7 mouse cellular contexts compared by ENCODE assay signal in the genomic region with DNA sequence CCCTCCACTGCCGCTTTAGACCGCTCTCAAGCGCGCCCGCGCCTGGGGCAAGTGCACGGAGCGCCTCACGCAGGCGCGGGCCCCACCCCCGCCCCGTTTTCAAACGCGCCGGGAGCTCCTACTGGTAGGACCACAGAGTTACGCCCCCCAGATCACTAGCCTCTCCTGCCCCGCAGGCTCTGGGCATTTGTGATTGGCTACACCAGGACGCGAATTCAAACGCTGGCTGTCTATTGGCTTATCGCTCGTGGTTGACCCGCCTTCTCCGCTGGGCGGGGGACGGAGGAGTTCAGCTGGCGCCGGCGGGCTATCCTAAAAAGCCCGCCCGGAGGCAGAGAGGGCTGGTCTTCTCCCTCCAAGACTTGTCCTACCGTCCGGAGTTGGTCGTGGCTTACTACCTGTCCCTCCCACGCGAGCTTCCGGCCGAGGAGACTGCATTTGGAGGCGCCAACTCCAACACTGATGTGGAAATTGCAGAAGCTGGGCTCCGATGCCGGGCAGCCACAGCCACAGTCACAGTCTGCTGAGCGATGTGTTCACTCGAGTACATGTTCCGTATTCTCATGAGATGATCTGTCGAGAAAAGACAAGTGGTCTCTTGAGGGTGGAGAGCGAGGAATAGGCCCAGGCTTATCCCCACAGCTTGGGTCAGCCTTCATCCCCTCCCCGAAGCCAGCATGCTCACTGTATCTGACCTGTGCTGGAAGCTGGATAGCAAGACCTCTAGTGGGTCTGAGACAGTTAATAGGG. TPM values are rescaled to one million over a fixed set of nuclear protein-coding genes. Genes with fewer than 3 reads are reported as not detected.
DNase-seq lines count a peak whose midpoint lies in the region; ATAC-seq and TF ChIP-seq lines count a peak whose summit lies in the region.

A gene (minus strand): TSS at position 165 of the 750 bp plus-strand sequence.

- H3K4me3 ChIP-seq in embryonic facial prominence, embryonic 10.5 days: peak within 1 kb of the TSS; percentile 80
- peak within 1 kb of the TSS; percentile 68 for H3K4me3 ChIP-seq in intestine, postnatal 0 days (ENCODE audit: low read depth, low read length)
- H3K4me3 ChIP-seq in midbrain, embryonic 12.5 days: peak within 1 kb of the TSS; percentile 78
- H3K4me3 ChIP-seq in small intestine, adult 2 months (ENCODE audit: low read depth, low read length): peak within 1 kb of the TSS; percentile 98

- DNase-seq in adrenal gland, postnatal 10 days: peak; percentile 97
- DNase-seq in embryonic facial prominence, embryonic 10.5 days (ENCODE audit: low spot score): peak; percentile 98
- peak; percentile 70 for DNase-seq in gonadal fat pad, adult 2 months (ENCODE audit: low read depth)
- peak; percentile 97 for DNase-seq in left cerebral cortex, postnatal 4 days

- H3K27me3 ChIP-seq in embryonic facial prominence, embryonic 10.5 days (replicated peaks; ENCODE audit: low read depth, poor library complexity, severe bottlenecking): no peaks in the 10 kb centered on the region
- H3K27me3 ChIP-seq in intestine, postnatal 0 days (replicated peaks; ENCODE audit: control insufficient read depth, insufficient read depth, low read length): no peaks in the 10 kb centered on the region
- H3K27me3 ChIP-seq in midbrain, embryonic 12.5 days: no peaks in the 10 kb centered on the region
- H3K27me3 ChIP-seq in small intestine, adult 2 months (ENCODE audit: control insufficient read depth, insufficient read depth, low read length): no peaks in the 10 kb centered on the region

- TF ChIP-seq CTCF in intestine, postnatal 0 days (IDR thresholded peaks at IDR 0.05; ENCODE audit: low read depth): peak; percentile 66
- TF ChIP-seq CTCF in small intestine, adult 2 months (IDR thresholded peaks at IDR 0.05; ENCODE audit: extremely low read depth, insufficient read length, insufficient replicate concordance, low read depth, low read length): no peak

- TF ChIP-seq POLR2A in small intestine, adult 2 months (IDR thresholded peaks at IDR 0.05; ENCODE audit: low read depth, low read length): peak; percentile 25; the same call in 1 of the 2 replicates

- peak within 1 kb of the TSS; percentile 63 for H3K9ac ChIP-seq in intestine, postnatal 0 days (ENCODE audit: low read depth, low read length)
- H3K9ac ChIP-seq in midbrain, embryonic 12.5 days (replicated peaks): peak within 1 kb of the TSS; percentile 81

- intact Hi-C loops in left cerebral cortex, postnatal 4 days (cut with DNase I): no loop called here

- H3K9me3 ChIP-seq in embryonic facial prominence, embryonic 10.5 days: no peaks in the 10 kb centered on the region
- no peaks in the 10 kb centered on the region for H3K9me3 ChIP-seq in intestine, postnatal 0 days (ENCODE audit: control insufficient read depth)
- H3K9me3 ChIP-seq in midbrain, embryonic 12.5 days: no peaks in the 10 kb centered on the region

- 1% methylated on average over 48 of the region's 48 CpGs for WGBS in embryonic facial prominence, embryonic 10.5 days
- WGBS in intestine, postnatal 0 days: under 1% methylated on average over 47 of the region's 48 CpGs
- WGBS in midbrain, embryonic 12.5 days: under 1% methylated on average over 47 of the region's 48 CpGs
- WGBS in small intestine, adult 2 months: under 1% methylated on average over 48 of the region's 48 CpGs

- peaks cover 32% of the 10 kb centered on the region for H3K36me3 ChIP-seq in embryonic facial prominence, embryonic 10.5 days (replicated peaks)
- H3K36me3 ChIP-seq in intestine, postnatal 0 days (ENCODE audit: control insufficient read depth, insufficient read depth): peaks cover 12% of the 10 kb centered on the region; the same call in 1 of the 2 replicates
- peaks cover 18% of the 10 kb centered on the region for H3K36me3 ChIP-seq in midbrain, embryonic 12.5 days
- H3K36me3 ChIP-seq in small intestine, adult 2 months (ENCODE audit: control insufficient read depth, insufficient read depth, low read length): peaks cover 2% of the 10 kb centered on the region; the same call in 1 of the 2 replicates

- H3K4me1 ChIP-seq in embryonic facial prominence, embryonic 10.5 days: peaks cover 17% of the 10 kb centered on the region
- no peaks in the 10 kb centered on the region for H3K4me1 ChIP-seq in intestine, postnatal 0 days (replicated peaks; ENCODE audit: control insufficient read depth, insufficient read depth, low read length)
- peaks cover 10% of the 10 kb centered on the region for H3K4me1 ChIP-seq in midbrain, embryonic 12.5 days
- H3K4me1 ChIP-seq in small intestine, adult 2 months (ENCODE audit: control insufficient read depth, insufficient read depth, insufficient read length, low read length): no peaks in the 10 kb centered on the region; the same call in 1 of the 2 replicates

- H3K4me2 ChIP-seq in intestine, postnatal 0 days (replicated peaks; ENCODE audit: low read depth): peak within 1 kb of the TSS; percentile 78
- peak within 1 kb of the TSS; percentile 75 for H3K4me2 ChIP-seq in midbrain, embryonic 12.5 days (replicated peaks)

- peak within 1 kb of the TSS; percentile 97 for H3K27ac ChIP-seq in embryonic facial prominence, embryonic 10.5 days (replicated peaks)
- H3K27ac ChIP-seq in intestine, postnatal 0 days (ENCODE audit: low read depth, low read length): peak within 1 kb of the TSS; percentile 29; the same call in 1 of the 2 replicates
- peak within 1 kb of the TSS; percentile 75 for H3K27ac ChIP-seq in midbrain, embryonic 12.5 days (replicated peaks)
- peak within 1 kb of the TSS; percentile 4; the same call in 1 of the 2 replicates for H3K27ac ChIP-seq in small intestine, adult 2 months (ENCODE audit: insufficient read depth, low read depth, low read length)

- ATAC-seq in intestine, postnatal 0 days: peak; percentile 100
- peak; percentile 100 for ATAC-seq in midbrain, embryonic 12.5 days (ENCODE audit: low FRiP score, low read depth)

RNA-seq across cellular contexts. Expression of the gene that starts here (rescaled TPM):
- 10 to 100 TPM in 1 of 2 experiments, 1 to 10 TPM in 1; 10.0 to 15.9 TPM for total RNA-seq in adrenal gland, postnatal 10 days (2021)
- polyA plus RNA-seq in embryonic facial prominence, embryonic 10.5 days (2016; fragmentation: Nextera tagmentation; extraction: Ambion mirVana): 113 and 122 TPM in 2 replicates
- polyA plus RNA-seq in gonadal fat pad, adult 2 months (2012; rRNA removed): 2.4 and 2.5 TPM in 2 replicates
- 7.8 and 8.6 TPM in 2 replicates for polyA plus RNA-seq in intestine, postnatal 0 days (2015; fragmentation: Nextera tagmentation; extraction: Ambion mirVana)
- 1 to 10 TPM; 9.1 to 9.8 TPM for total RNA-seq in left cerebral cortex, postnatal 4 days (2021)
- 76.5 and 77.3 TPM in 2 replicates for polyA plus RNA-seq in midbrain, embryonic 12.5 days (2016; fragmentation: Nextera tagmentation; extraction: Ambion mirVana)
- 4.1 and 8.4 TPM in 2 replicates for polyA plus RNA-seq in small intestine, adult 2 months (2012; rRNA removed)

Comparison
In these comparisons a context has a peak if more than half of its experiments do, and no peak if none do; other contexts are left out.
1. Peak in every context shown above with its lines: DNase-seq, ATAC-seq, H3K4me3 ChIP-seq and H3K27ac ChIP-seq.
2. H3K27ac ChIP-seq: peak in every context shown above with its lines; median percentile 97 in embryonic facial prominence, embryonic 10.5 days; 75 in midbrain, embryonic 12.5 days; 29 in intestine, postnatal 0 days; 4 in small intestine, adult 2 months.